Mouse (Mus musculus) erythroblast, embryonic 14.5 days (primary cell): ENCODE measurements around the gene Mmp25. TPM values are rescaled to one million over a fixed set of nuclear protein-coding genes. Genes with fewer than 3 reads are reported as not detected.

Experiments
- H3K27me3 ChIP-seq: 2 replicates; pipeline ENCODE4 v1.6.1; 2012; ENCODE audit warnings: inconsistent platforms; ENCODE audit not compliant: control insufficient read depth
- H3K36me3 ChIP-seq: 2 replicates; pipeline ENCODE4 v1.6.1; 2012; ENCODE audit warnings: mild to moderate bottlenecking, inconsistent platforms; ENCODE audit not compliant: control insufficient read depth
- H3K4me1 ChIP-seq: 2 replicates; pipeline ENCODE4 v1.6.1; 2012; ENCODE audit warnings: inconsistent platforms; ENCODE audit not compliant: control insufficient read depth
- H3K4me3 ChIP-seq: replicated peaks from 2 replicates; pipeline ENCODE3; 2012; ENCODE audit warnings: moderate library complexity, mild to moderate bottlenecking, inconsistent platforms
- H3K9me3 ChIP-seq: 2 replicates; pipeline ENCODE4 v1.6.1; 2012; ENCODE audit warnings: low read length, inconsistent platforms, mixed read lengths; ENCODE audit not compliant: control insufficient read depth
- GATA1 ChIP-seq: IDR thresholded peaks from 2 replicates; pipeline ENCODE4 v1.6.1; 2012; ENCODE audit warnings: low read length, inconsistent platforms, mixed read lengths
- TAL1 ChIP-seq: IDR thresholded peaks from 3 replicates; pipeline ENCODE4 v1.6.1; 2012; ENCODE audit warnings: low read length, inconsistent platforms, mixed read lengths
- polyA plus RNA-seq: library from polyadenylated mRNA; stranded (reverse); fragments of >175 nt; gene quantifications from 2 replicates; pipeline ENCODE4 v1.2.3, GENCODE M21; 2012

Gene Mmp25
- polyA plus RNA-seq, 1 experiment: not detected

GRCm38 (mm10) chr17:23609612-23610011, 35.5 kb downstream of the Mmp25 start:
- 0 out of 2 replicates have a peak, but pooled peaks cover 2% of the 10 kb centered on the region for H3K27me3 ChIP-seq
- no peak overlapping the region for H3K4me3 ChIP-seq
- H3K9me3 ChIP-seq: no peaks in the 10 kb centered on the region
- no peak for TF ChIP-seq GATA1
- no peaks in the 10 kb centered on the region for H3K36me3 ChIP-seq
- no peaks in the 10 kb centered on the region for H3K4me1 ChIP-seq

- Histone ChIP-seq H3K4me3 (no peak overlapping the region), H3K9me3 (no peaks in the 10 kb centered on the region), H3K36me3 (no peaks in the 10 kb centered on the region), H3K27me3 (0 out of 2 replicates have a peak, but pooled peaks cover 2% of the 10 kb centered on the region), H3K4me1 (no peaks in the 10 kb centered on the region)
- TF ChIP-seq GATA1 (no peak), TAL1 (no peak)
Observed at GRCm38 (mm10) chr17:23605220-23605619, 39.9 kb downstream of the Mmp25 start.

- Histone ChIP-seq H3K4me1 (peaks cover 8% of the 10 kb centered on the region), H3K4me3 (no peak overlapping the region), H3K27me3 (no peaks in the 10 kb centered on the region), H3K9me3 (no peaks in the 10 kb centered on the region), H3K36me3 (no peaks in the 10 kb centered on the region)
- TF ChIP-seq GATA1: no peak
- no peak for TF ChIP-seq TAL1
Observed at GRCm38 (mm10) chr17:23604394-23604793, 40.7 kb downstream of the Mmp25 start.

GRCm38 (mm10) chr17:23603542-23603941, 41.5 kb downstream of the Mmp25 start:
- Histone ChIP-seq H3K27me3 (no peaks in the 10 kb centered on the region), H3K4me3 (no peak overlapping the region), H3K36me3 (no peaks in the 10 kb centered on the region), H3K9me3 (no peaks in the 10 kb centered on the region), H3K4me1 (peaks cover 16% of the 10 kb centered on the region)
- TF ChIP-seq GATA1 (no peak), TAL1 (no peak)

- TF ChIP-seq TAL1 (no peak), GATA1 (no peak)
Observed at GRCm38 (mm10) chr17:23603077-23603476, 42.0 kb downstream of the Mmp25 start.

DNA sequence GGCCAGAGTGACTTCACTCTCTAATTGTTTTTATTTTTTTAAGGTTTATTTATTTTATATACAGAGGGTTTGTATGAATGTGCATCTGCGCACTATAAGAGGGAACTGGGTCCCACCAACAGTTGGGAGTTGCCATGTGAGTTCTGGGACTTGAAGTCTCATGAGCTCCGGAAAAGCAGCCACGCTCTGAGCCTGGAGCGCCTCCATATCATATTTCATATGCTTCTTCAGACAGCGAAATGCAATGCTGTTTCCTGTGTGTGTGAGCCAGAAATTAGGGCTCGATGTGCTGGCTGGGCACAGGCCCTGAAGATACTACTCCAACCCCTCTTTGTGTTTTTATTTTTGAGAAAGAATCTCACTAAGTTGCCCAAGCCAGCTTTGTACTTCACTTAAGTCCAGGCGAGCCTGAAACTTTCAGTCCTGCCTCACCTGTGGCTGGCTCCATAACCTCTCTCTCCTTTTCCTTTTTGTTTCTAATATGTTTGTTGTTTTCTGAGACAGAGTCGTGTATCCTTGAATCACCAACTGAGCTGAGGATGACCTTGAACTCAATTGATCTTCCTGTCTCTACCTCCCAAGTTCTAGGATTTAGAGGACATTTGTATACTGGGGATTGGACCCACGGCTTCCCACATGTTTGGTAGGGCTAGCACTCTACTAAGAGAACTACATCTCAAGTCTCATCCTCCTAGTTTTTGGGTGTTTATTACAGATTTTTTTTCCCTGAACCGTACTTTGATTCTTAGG, 43.1 kb downstream of the Mmp25 start:
- no peak overlapping the region for H3K4me3 ChIP-seq
- TF ChIP-seq GATA1 (no peak), TAL1 (no peak)
- H3K36me3 ChIP-seq: no peaks in the 10 kb centered on the region

More at GRCm38 (mm10) chr17:23603077-23603476, 42.0 kb downstream of the Mmp25 start:
- Histone ChIP-seq H3K36me3 (no peaks in the 10 kb centered on the region), H3K27me3 (no peaks in the 10 kb centered on the region), H3K9me3 (no peaks in the 10 kb centered on the region), H3K4me3 (no peak overlapping the region), H3K4me1 (peaks cover 21% of the 10 kb centered on the region)

DNA sequence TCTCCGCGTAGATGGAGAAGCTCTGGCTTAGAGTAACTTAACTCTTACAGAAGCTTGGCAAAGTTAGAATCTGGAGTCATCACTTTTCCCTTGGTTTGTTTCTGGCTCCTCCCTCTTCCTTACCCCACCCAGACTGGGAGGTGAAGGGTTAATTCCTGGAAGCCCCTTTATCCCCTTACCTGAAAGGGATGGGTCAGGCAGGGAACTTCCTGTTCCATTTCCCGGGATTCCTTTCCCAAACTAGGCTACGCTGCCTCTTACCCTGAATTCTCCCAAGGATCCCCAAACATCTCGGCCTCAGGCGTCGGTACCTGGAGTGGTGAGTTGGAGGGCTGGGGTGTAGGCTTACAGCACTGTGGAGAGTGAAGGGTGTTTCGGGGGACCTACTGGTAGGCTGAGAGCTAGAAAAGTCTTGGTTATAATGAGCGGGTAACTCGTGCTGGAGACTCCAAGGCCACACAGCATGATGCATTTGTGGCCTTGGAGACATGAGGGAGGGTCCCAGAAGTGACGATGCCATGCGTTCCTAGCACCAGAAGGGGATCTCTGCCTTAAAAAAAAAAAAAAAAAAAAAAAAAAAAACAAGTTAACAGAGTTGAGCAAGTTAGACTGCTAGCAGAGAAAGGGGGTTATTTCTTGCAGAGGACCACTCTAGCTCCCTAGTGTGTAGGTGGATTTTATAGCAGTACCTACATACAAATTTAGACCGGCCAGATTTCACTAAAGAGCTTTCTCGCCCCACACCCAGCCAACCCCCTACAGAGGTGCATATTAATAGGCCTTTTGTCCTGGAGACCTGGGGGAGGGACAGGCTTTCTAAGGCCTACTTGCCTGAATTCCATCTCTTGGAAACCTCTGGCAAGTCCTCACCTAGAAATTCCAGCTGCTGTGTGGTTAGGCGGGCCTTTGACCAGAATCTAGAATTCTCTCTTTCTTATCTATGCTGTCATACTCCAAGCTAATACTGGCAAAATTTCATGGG, 44.1 kb downstream of the Mmp25 start, which contains the start of gene Zscan10:
Zscan10 (plus strand) TSS at position 216 of the 982 bp plus-strand sequence.
- peak within 1 kb of the TSS; percentile 65 for H3K4me3 ChIP-seq
- TF ChIP-seq GATA1: no peak
- TF ChIP-seq TAL1: no peak
- peaks cover 23% of the 10 kb centered on the region for H3K4me1 ChIP-seq
- H3K36me3 ChIP-seq: no peaks in the 10 kb centered on the region
- no peaks in the 10 kb centered on the region for H3K9me3 ChIP-seq
- no peaks in the 10 kb centered on the region for H3K27me3 ChIP-seq

More for the DNA sequence above, 43.1 kb downstream of the Mmp25 start:
- no peaks in the 10 kb centered on the region for H3K9me3 ChIP-seq
- H3K27me3 ChIP-seq: no peaks in the 10 kb centered on the region
- H3K4me1 ChIP-seq: peaks cover 23% of the 10 kb centered on the region

DNA sequence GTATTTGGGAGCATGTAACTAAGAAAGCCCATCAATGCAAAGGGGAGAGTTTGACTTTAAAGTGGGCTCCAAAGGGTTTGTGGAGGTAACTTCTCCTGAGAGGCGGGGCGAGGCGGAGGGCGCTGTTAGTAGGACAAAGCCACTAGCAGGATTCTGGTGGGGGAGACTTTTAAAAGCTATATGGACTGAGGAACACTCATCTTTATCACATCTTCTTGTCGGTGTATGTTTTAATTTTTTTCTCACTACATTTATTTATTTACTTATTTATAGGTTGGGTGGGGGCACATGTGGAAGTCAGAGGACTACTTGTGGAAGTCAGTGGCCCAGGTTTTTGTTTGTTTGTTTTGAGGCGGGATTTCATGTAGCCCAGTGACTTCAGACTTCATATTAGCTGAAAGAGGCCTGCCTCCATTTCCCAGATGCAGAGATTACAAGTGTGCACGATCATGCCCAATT, 45.4 kb downstream of the Mmp25 start:
- H3K9me3 ChIP-seq: no peaks in the 10 kb centered on the region
- TF ChIP-seq GATA1 (no peak), TAL1 (no peak)
- H3K27me3 ChIP-seq: no peaks in the 10 kb centered on the region
- no peaks in the 10 kb centered on the region for H3K36me3 ChIP-seq
- peaks cover 23% of the 10 kb centered on the region for H3K4me1 ChIP-seq
- H3K4me3 ChIP-seq: peak overlapping the region; percentile 65
